Mouse (Mus musculus): ENCODE data around the gene Disp1.

DNA sequence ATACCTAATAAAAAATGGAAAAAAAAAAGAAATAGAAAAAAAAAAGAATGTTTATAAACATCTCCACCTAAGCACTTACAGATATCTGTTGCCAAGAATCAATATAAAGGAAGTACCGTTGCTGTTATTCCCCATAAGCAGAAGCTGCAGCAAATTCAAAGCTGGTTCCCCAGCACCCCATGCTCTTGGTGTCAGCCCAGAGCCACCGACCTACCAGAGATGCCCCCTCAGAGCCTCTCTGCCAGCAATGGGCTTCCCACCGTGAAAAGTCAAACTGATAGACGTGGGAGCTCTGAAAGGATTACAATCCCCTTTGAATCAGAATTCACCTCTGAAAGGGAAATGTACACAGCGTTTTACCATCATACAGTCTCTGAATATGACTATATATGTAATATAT lies 78.8 kb downstream of the Disp1 start:
- TF ChIP-seq POLR2A (IDR thresholded peaks at IDR 0.05; ENCODE audit: insufficient read depth, low read depth, low read length), result no peak
- no peak for TF ChIP-seq EP300 (IDR thresholded peaks at IDR 0.05; ENCODE audit: insufficient read depth, low read depth, low read length)

All from heart, adult 2 months (tissue).